Mouse (Mus musculus) layer of hippocampus, postnatal 14 days (tissue): ENCODE measurements at regions not wholly inside any gene's neighbourhood (a gene's known extent, or its start where the extent isn't known, plus 50 kb on each side); places are given as distances from the start of the nearest gene placed in this dataset.

ENCODE experiments used
- DNase-seq, 2 experiments: peaks; one replicate each; pipeline ENCODE4 v3.0.0; 2021 to 2022; ENCODE audit warnings: low spot score in 2 of 2, mixed read lengths in 1 of 2

GRCm38 (mm10) chr14:61694796-61695195 is 87.5 kb downstream of the Kcnrg start:
- no peak for DNase-seq

- DNase-seq: no peak
Measured at GRCm38 (mm10) chr14:61696290-61696842, 89.1 kb downstream of the Kcnrg start.

DNA sequence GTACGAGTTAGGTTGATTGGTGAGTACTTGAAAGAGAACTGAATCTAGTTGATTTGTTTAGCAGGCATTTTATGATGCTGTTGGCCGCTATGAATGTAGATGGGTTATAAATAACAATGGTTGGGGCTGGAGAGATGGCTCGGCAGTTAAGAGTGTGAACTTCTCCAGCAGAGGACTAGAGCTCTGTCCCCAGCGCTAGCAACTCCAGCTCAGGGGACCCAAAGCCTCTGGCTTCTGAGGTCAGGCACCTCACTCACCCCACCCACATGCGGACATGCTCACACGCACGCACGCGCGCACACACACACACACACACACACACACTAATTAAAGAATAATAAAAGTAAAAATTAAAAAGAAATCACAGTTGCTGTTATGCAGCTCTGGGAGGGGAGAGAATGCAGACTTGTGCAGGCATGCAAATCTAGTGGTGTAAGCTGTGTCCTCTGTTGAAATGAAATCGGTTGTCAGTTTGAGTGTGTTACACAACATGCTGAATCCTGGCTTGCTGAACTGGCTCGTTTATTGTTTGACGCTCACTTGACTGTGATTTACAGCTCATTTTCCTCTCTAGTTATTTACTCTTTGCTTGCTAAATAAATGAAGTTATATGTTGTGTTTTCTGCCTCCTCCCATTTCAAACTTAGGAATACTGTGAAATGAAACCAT is 89.8 kb downstream of the Kcnrg start:
- no peak for DNase-seq

DNA sequence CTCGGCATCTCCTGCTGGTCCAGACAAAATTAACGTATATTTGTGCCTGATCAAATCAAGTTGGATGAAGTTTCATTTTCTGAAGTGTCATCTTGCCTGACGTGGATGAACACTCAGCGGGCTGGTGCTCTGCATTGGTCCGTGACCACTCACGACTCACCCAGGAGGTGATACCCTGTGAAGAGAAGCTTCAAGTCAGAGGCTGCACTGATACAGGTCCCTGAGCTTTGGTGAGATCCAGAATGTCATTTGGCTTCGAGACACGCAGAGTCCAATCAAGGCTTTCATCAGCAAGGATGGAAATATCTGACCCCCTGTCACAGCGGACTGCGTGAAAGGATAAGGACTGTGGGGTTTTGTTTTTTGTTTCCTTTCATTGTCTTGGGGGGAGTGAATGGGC is 90.4 kb downstream of the Kcnrg start:
- DNase-seq: no peak

- no peak for DNase-seq
Measured at GRCm38 (mm10) chr14:61698358-61699055, 91.2 kb downstream of the Kcnrg start.

GRCm38 (mm10) chr14:61699638-61700037 is 92.4 kb downstream of the Kcnrg start:
- DNase-seq: no peak

DNA sequence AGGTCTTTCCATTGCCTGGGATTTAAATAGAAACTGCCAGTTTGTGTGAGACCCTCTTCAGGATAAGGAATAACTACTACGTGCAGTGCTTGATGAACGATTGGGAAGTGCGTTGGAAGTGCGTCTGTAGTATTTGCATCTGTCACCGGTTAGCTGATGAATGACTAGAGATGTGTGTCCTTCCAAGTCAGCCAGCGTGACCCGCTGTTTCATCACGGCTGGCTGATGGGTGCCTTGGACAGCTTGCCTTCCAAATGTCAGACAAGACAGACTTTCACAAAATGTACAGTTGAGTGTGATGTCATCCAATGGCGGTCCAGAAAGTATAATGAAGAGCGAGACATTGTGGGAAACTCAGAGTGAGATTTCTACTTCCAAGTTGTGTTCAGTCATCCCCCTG is 93.9 kb downstream of the Kcnrg start:
- DNase-seq: no peak

DNA sequence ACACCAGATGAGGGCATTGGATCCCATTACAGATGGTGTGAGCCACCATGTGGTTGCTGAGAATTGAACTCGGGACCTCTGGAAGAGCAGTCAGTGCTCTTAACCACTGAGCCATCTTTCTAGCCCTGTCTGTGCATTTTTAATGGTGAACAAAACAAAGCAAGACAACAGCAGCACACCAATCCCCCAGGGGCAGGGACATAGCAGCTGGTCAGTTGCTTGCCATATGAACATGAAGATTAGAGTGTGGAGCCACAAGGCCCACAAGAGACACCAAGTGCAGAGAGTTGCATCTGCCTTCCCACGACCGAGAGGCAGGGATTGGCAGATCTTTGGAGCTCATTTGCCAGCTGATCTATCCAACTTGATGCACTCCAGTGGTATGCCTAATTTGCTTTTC is 96.7 kb downstream of the Kcnrg start:
- no peak for DNase-seq

- no peak for DNase-seq
Measured at GRCm38 (mm10) chr14:61706984-61707383, 99.7 kb downstream of the Kcnrg start.

- no peak for DNase-seq
Measured at GRCm38 (mm10) chr14:61708331-61708730, 101.1 kb downstream of the Kcnrg start.

DNA sequence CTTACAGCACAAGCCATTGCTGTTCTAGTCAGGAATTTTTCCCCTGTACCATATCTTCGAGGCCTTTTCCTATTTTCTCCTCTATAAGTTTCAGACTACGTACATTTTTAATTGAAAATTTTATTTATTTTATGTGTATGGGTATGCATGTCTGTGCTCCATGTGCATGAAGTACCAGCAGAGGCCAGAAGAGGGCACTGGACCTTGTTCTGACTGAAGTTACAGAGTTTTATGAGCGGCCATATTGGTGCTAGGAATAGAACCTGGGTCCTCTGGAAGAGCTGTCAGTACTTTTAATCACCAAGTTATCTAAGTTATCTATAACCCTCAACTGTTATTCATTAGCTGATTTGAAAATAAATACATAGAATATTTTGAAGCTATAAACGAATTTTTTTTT is 108.5 kb downstream of the Kcnrg start:
- DNase-seq: no peak

DNA sequence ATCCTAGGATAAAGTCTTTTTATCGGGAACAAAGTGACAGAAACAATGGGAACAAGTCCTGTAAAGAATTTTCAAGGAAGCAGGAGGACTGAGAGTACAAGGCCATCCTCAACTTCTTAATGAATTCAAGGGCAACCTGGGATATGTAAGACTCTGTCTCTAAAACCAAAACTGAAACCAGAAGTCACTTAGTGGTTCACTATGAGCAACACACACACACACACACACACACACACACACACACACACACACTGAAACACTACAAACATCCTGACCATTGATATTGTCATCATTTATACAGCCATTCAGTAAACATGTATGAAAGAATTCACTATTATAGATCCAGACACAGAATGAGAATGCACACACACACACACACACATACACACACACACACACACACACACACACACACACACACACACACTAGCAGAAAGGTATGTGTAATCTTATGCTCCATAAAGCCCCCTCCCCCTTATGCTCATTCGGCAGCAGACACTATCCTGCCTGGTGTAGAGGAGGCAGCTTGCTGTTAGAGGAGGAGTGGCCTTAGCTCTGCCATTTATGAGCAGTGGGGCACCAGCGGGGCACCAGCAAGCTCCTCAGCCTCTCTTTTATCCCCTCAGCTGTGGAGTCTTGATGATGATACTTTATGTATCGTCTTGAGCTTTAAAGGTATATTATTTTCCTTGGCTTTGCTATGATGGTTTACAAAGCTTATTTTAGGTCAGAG is 111.3 kb downstream of the Kcnrg start:
- no peak for DNase-seq

GRCm38 (mm10) chr14:61721302-61721701 is 114.0 kb downstream of the Kcnrg start:
- DNase-seq: no peak

- no peak for DNase-seq
Measured at GRCm38 (mm10) chr14:61724942-61725341, 117.7 kb downstream of the Kcnrg start.

GRCm38 (mm10) chr14:61728562-61728961 is 121.3 kb downstream of the Kcnrg start:
- DNase-seq: no peak

DNA sequence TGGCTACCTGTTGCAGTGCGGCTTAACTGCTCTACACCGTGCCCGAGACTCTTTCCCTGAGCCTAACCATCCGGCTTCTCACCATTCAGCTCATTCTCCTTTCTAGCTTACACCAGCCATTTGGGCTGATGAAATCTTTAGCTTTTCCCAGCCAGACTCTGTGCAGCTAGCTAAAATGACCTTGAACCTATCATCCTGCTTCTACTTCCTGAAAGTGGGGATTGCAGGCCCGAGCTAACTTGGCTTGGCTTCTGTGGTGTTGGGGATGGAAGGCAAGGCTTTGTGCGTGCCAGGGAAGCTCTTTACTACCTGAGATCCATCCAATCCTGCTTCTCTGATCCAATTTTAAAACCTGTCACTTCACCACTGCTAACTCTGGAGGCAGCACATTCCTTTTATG is 128.3 kb downstream of the Kcnrg start:
- DNase-seq: no peak

GRCm38 (mm10) chr14:61736384-61737322 is 129.4 kb downstream of the Kcnrg start:
- DNase-seq: no peak

- no peak for DNase-seq
Measured at GRCm38 (mm10) chr14:61737504-61738040, 130.3 kb downstream of the Kcnrg start.

DNA sequence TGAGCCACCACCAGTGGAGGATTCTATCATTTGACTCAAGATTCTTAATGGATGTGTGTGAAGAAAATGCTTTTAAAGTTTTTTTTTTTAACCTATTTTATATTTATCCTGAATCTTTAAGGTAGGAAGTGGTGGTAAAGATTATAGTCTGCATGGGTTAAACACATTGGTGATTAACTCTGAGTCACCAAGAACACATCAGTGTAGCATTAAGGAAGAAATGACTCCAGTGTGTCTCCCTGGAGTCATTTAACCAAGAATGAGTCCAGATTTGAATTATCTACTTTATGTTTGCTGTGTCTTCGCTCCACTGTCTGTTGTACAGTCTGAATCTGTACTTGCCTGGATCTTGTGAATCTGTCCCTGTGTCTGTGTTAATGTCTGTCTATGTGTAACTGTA is 132.2 kb downstream of the Kcnrg start:
- no peak for DNase-seq

GRCm38 (mm10) chr14:61743855-61744408 is 136.7 kb downstream of the Kcnrg start:
- no peak for DNase-seq
